Mouse (Mus musculus): ENCODE data around the gene Htr1a.

Htr1a gene

GRCm38 (mm10) chr13:105443339-105443738 lies at the start of gene Htr1a:
Gene Htr1a (plus strand): TSS chr13:105443639.
- no peak for DNase-seq (ENCODE audit: extremely low spot score, low read depth, low spot score)

GRCm38 (mm10) chr13:105411535-105412326 lies 31.7 kb upstream of the Htr1a start:
- no peak for DNase-seq (ENCODE audit: extremely low spot score, low read depth, low spot score)

GRCm38 (mm10) chr13:105412327-105412722 lies 31.1 kb upstream of the Htr1a start:
- DNase-seq (ENCODE audit: extremely low spot score, low read depth, low spot score) = no peak

- no peak for DNase-seq (ENCODE audit: extremely low spot score, low read depth, low spot score)
These were observed 10.3 kb upstream of the Htr1a start for GRCm38 (mm10) chr13:105433141-105433540.

- no peak for DNase-seq (ENCODE audit: extremely low spot score, low read depth, low spot score)
These were observed 9.8 kb upstream of the Htr1a start for GRCm38 (mm10) chr13:105433630-105434029.

GRCm38 (mm10) chr13:105442576-105442975 lies 863 bp upstream of the Htr1a start:
- DNase-seq (ENCODE audit: extremely low spot score, low read depth, low spot score) = peak; percentile 24

- no peak for DNase-seq (ENCODE audit: extremely low spot score, low read depth, low spot score)
These were observed 415 bp downstream of the Htr1a start for GRCm38 (mm10) chr13:105443871-105444237.

- no peak for DNase-seq (ENCODE audit: extremely low spot score, low read depth, low spot score)
These were observed 927 bp downstream of the Htr1a start for GRCm38 (mm10) chr13:105444238-105444894.

GRCm38 (mm10) chr13:105444895-105445281 lies 1.4 kb downstream of the Htr1a start:
- no peak for DNase-seq (ENCODE audit: extremely low spot score, low read depth, low spot score)

- no peak for DNase-seq (ENCODE audit: extremely low spot score, low read depth, low spot score)
These were observed 2.8 kb downstream of the Htr1a start for GRCm38 (mm10) chr13:105446239-105446638.

- no peak for DNase-seq (ENCODE audit: extremely low spot score, low read depth, low spot score)
These were observed 4.3 kb downstream of the Htr1a start for GRCm38 (mm10) chr13:105447695-105448094.

- no peak for DNase-seq (ENCODE audit: extremely low spot score, low read depth, low spot score)
These were observed 8.1 kb downstream of the Htr1a start for GRCm38 (mm10) chr13:105451536-105451935.
